Mouse (Mus musculus) lung, embryonic 14.5 days (tissue): Measurements from ENCODE around the gene Apbb2. TPM values are rescaled to one million over a fixed set of nuclear protein-coding genes. Genes with fewer than 3 reads are reported as not detected.
A peak's percentile ranks its signal among the peaks of the same experiment; 100 is the strongest.

Experiments used
- ATAC-seq: fragments of 200-750 bp; cut with Nextera tagmentation; 2 replicates; pipeline ENCODE4 v1.8.0; 2017; ENCODE audit warnings: mild to moderate bottlenecking, moderate TSS enrichment, moderate library complexity; ENCODE audit not compliant: insufficient read depth
- DNase-seq: peaks from one replicate; pipeline ENCODE4 v3.0.0-alpha.2; 2015
- H3K27ac ChIP-seq: fragments of 300-500 bp; sonication (generic); 2 replicates; pipeline ENCODE4 v1.5.1; 2014; ENCODE audit warnings: low read depth, mild to moderate bottlenecking, moderate library complexity
- H3K27me3 ChIP-seq: fragments of 300-500 bp; sonication (generic); 2 replicates; pipeline ENCODE4 v1.6.1; 2014; ENCODE audit warnings: low read length, control low read depth; ENCODE audit not compliant: insufficient read depth
- H3K36me3 ChIP-seq: fragments of 300-500 bp; sonication (generic); 2 replicates; pipeline ENCODE4 v1.6.1; 2014; ENCODE audit warnings: control low read depth; ENCODE audit not compliant: insufficient read depth
- H3K4me1 ChIP-seq: fragments of 300-500 bp; sonication (generic); 2 replicates; pipeline ENCODE4 v1.6.1; 2014; ENCODE audit warnings: antibody characterized with exemption, control low read depth; ENCODE audit not compliant: insufficient read depth
- H3K4me2 ChIP-seq: fragments of 300-500 bp; sonication (generic); 2 replicates; pipeline ENCODE4 v1.6.1; 2014; ENCODE audit warnings: mild to moderate bottlenecking
- H3K4me3 ChIP-seq: fragments of 300-500 bp; sonication (generic); 2 replicates; pipeline ENCODE4 v1.5.1; 2014; ENCODE audit warnings: low read depth, low read length
- H3K9ac ChIP-seq: fragments of 300-500 bp; sonication (generic); 2 replicates; pipeline ENCODE4 v1.6.1; 2014
- H3K9me3 ChIP-seq: fragments of 300-500 bp; sonication (generic); 2 replicates; pipeline ENCODE4 v1.6.1; 2016; ENCODE audit warnings: low read depth, low read length, control low read depth
- CTCF ChIP-seq: IDR thresholded peaks from 2 replicates; pipeline ENCODE4 v1.5.1; 2016; ENCODE audit warnings: antibody characterized with exemption, low read depth
- WGBS: fragments of 180-500 bp; shearing (Covaris S2); extraction: QIAGEN DNeasy Blood & Tissue Kit; methylation state at CpG from one replicate; pipeline ENCODE4 v1.1.7; 2014; 5-methylcytosine and 5-hydroxymethylcytosine counted together
- polyA plus RNA-seq: library from polyadenylated mRNA; unstranded; fragments of >200 nt; fragmentation: Nextera tagmentation; extraction: Ambion mirVana; gene quantifications from 2 replicates; pipeline ENCODE4 v1.2.1, GENCODE M21; 2014

Apbb2 gene
- polyA plus RNA-seq, 1 experiment from 2014 or later: 54.6 TPM

DNA sequence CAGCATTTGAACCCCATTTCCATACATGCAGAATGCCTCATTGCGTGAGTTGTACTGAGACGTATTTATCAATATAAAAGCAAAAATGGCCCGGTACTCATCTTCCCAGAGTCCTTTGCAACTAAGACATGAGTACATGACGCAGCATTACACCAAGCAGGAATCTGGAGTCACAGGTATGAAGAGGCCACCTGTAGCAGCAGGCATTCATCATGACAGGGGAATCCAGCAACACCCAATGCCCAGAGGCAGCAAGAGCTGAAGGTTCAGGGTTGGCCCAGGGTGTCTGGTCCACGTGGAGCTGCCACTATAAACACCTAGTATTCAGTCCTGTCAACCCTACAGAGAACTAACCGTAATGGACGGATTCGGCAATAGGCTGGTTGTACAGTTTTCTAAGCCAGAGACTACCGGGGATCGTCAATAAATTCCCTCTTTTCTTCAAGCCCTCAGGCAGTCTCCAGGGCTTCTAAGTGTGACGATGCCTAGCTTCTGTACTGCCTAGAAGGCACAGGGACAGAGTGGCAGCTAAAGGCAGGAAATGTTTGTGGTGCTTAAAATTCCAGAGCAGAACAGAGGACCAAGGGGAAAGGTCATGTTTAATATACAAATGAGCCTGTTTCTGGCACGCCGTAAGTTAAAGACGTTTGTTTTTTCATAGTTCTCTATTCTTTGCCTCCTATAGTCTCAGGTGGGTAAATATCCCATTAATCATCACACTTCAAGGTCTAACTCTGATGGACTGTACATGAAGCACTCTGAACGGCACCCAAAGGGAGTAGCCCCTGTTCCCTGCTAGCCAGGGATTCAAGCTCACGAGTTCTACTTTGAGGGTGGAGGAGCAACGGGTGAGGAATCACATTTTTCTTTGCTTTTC is 114.8 kb downstream of the Apbb2 start:
- WGBS: 21% methylated on average over 17 of the region's 17 CpGs
- DNase-seq (peak; percentile 78), ATAC-seq (peak; percentile 90)
- Histone ChIP-seq H3K27ac (peak overlapping the region; percentile 62), H3K4me1 (peaks cover 20% of the 10 kb centered on the region; the same call in 1 of the 2 replicates), H3K36me3 (no peaks in the 10 kb centered on the region), H3K27me3 (no peaks in the 10 kb centered on the region), H3K9me3 (no peaks in the 10 kb centered on the region), H3K9ac (no peak overlapping the region), H3K4me3 (no peak overlapping the region), H3K4me2 (peak overlapping the region; percentile 12)
- no peak for TF ChIP-seq CTCF

DNA sequence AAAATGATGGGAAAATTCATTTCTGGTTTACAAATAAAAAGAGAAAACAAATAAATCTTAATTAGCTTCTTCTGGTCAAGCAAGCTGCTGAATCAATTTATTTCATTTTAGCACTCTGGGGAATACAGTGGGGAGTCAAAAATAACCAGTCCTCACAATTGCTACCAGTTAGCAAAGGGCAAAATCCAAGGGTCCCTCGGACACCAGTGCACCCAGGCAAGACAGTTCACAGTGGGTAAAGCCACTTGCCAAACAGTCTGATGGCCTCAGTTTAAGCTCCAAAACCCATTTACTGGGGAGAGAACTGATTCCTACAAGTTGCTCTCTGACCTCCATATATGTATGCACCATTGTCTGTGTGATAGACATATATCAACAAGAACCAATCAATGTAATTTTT is 115.6 kb downstream of the Apbb2 start:
- 86% methylated on average over 1 of the region's 1 CpGs for WGBS
- Histone ChIP-seq H3K36me3 (no peaks in the 10 kb centered on the region), H3K27me3 (no peaks in the 10 kb centered on the region), H3K9ac (no peak overlapping the region), H3K4me3 (no peak overlapping the region), H3K9me3 (no peaks in the 10 kb centered on the region), H3K27ac (0 out of 2 replicates have a peak overlapping the region, but pooled peaks have one; percentile 25), H3K4me2 (no peak overlapping the region), H3K4me1 (peaks cover 25% of the 10 kb centered on the region)
- ATAC-seq: no peak
- no peak for DNase-seq
- TF ChIP-seq CTCF: no peak

DNA sequence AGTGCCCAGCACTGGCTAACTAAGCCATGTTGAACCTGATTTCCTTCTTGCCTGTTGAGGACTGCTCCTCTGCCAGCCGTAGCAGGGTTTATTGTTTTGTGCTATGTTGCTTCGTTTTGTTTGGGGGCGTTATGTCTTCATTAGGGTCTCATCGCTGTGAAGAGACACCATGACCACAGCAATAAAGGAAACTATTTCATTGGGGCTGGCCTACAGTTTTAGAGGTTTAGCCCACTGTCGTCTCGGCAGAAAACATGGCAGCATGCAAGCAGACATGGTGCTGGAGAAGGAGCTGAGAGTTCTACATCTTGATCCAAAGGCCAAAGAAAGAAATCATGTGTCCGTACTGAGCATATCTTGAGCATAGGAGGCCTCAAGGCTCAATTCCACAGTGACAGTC is 119.0 kb downstream of the Apbb2 start:
- no peaks in the 10 kb centered on the region for H3K9me3 ChIP-seq
- no peak for ATAC-seq
- no peaks in the 10 kb centered on the region for H3K36me3 ChIP-seq
- no peak for TF ChIP-seq CTCF
- H3K9ac ChIP-seq: no peak overlapping the region
- peaks cover 45% of the 10 kb centered on the region for H3K4me1 ChIP-seq
- no peak overlapping the region for H3K27ac ChIP-seq
- H3K4me3 ChIP-seq: no peak overlapping the region
- H3K4me2 ChIP-seq: no peak overlapping the region
- WGBS: 94% methylated on average over 7 of the region's 7 CpGs
- DNase-seq: no peak
- no peaks in the 10 kb centered on the region for H3K27me3 ChIP-seq

DNA sequence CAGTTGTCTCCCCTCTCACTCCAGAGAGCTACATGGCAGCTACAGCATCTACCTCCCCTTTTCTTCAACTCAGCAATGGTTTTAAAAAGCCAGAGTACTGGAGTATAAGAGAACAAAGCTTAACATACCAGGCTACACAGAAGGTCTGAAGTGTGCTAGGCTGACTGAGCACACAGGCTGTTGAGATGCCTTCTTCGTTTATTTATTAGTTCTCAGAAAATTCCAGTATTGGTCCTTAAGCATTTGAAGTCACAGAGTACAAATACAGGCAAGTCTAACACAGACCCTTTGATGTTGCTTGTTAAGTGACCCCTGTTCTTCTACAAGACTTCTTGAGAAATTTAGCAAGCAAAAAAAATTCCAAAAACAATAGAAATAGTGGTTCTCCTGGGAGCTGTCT is 120.4 kb downstream of the Apbb2 start:
- H3K4me1 ChIP-seq: peaks cover 34% of the 10 kb centered on the region
- no peak overlapping the region for H3K9ac ChIP-seq
- H3K36me3 ChIP-seq: no peaks in the 10 kb centered on the region
- 53% methylated on average over 1 of the region's 1 CpGs for WGBS
- no peak for TF ChIP-seq CTCF
- H3K4me2 ChIP-seq: peak overlapping the region; percentile 33; the same call in 1 of the 2 replicates
- H3K27me3 ChIP-seq: no peaks in the 10 kb centered on the region
- H3K9me3 ChIP-seq: no peaks in the 10 kb centered on the region
- H3K27ac ChIP-seq: peak overlapping the region; percentile 75
- peak; percentile 28 for DNase-seq
- ATAC-seq: peak; percentile 42; the same call in 1 of the 2 replicates
- no peak overlapping the region for H3K4me3 ChIP-seq

DNA sequence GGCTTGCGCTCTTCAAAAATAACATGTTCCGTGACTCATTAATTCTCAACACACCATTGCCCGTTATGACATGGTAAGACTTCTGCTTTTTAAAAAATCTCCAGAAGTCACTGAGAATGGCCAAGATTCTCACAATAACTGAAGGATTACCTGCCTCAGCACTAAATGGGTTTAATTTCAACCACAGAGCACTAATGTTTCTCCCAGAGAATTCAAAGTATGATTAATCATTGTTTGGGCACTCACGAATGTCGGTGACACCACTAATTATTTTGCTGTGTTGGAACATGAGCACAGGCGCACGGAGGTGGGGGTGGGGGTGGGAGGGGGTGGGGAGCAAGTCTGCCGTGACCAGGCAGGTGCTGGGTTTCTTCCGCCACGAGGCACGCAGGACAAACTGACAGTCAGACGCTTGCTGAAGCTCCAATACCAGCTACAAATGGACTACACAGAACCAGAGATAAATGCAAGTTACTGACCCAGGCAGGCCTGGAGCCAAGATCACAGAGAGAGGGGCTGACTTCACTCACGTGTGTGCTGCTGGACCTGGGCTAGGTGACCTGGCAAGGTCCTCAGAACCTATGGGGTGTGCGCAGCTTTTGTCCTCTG is 121.0 kb downstream of the Apbb2 start:
- ATAC-seq: 0 out of 2 replicates have a peak, but pooled peaks have one; percentile 1
- Histone ChIP-seq H3K4me3 (no peak overlapping the region), H3K36me3 (no peaks in the 10 kb centered on the region), H3K9ac (no peak overlapping the region), H3K27me3 (no peaks in the 10 kb centered on the region), H3K4me2 (peak overlapping the region; percentile 33), H3K27ac (peak overlapping the region; percentile 75), H3K4me1 (peaks cover 34% of the 10 kb centered on the region), H3K9me3 (no peaks in the 10 kb centered on the region)
- TF ChIP-seq CTCF: no peak
- 27% methylated on average over 14 of the region's 14 CpGs for WGBS
- no peak for DNase-seq

DNA sequence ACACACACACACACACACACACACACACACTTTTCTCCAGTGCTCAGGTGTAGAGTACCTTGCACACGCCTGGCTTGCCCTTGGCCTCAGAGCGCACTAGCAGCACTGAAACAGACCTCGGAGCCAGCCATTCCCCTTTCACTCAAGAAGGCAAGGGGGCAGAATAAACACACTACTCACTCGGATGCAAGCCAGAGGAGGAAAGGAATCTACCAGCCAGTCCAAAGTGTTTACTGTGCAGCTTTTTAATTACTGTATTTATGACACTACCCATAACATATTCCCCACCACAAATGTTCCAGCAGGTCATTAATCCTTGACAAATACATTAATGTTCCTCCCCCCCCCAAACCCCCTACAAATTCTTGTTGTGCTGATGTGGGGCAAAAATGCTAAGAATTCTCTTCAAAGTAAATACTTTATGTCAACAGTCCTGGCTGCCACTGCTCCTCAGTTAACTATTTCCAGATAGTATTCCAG is 121.7 kb downstream of the Apbb2 start:
- TF ChIP-seq CTCF: no peak
- no peak overlapping the region for H3K4me3 ChIP-seq
- peak; percentile 78 for ATAC-seq
- no peak overlapping the region for H3K9ac ChIP-seq
- peak; percentile 81 for DNase-seq
- peaks cover 35% of the 10 kb centered on the region for H3K4me1 ChIP-seq
- WGBS: 7% methylated on average over 4 of the region's 4 CpGs
- H3K27ac ChIP-seq: no peak overlapping the region
- no peaks in the 10 kb centered on the region for H3K27me3 ChIP-seq
- H3K9me3 ChIP-seq: no peaks in the 10 kb centered on the region
- no peak overlapping the region for H3K4me2 ChIP-seq
- no peaks in the 10 kb centered on the region for H3K36me3 ChIP-seq

DNA sequence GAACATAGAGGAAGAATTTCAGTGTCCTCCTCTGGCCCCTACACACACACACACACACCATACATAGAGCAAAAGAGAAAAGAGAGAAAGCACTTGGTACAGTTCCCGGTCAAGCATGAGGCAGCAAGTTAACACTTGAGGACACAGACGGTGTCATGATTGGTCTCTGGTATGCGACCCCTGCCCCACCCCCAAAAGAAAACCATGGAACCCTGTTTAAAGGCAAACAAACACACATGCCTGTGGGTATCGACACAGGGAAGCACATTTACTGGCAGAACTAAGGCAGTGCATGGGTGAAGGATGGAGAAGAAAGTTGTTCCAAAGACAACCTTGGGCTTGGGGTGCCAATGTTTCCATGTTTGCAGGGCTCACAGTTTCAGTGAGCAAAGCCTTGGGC is 123.9 kb downstream of the Apbb2 start:
- 37% methylated on average over 4 of the region's 4 CpGs for WGBS
- Histone ChIP-seq H3K36me3 (no peaks in the 10 kb centered on the region), H3K4me1 (peaks cover 35% of the 10 kb centered on the region), H3K27ac (no peak overlapping the region), H3K4me2 (no peak overlapping the region), H3K27me3 (no peaks in the 10 kb centered on the region), H3K9me3 (no peaks in the 10 kb centered on the region), H3K9ac (no peak overlapping the region), H3K4me3 (no peak overlapping the region)
- DNase-seq (no peak), ATAC-seq (no peak)
- no peak for TF ChIP-seq CTCF
